Mouse (Mus musculus) olfactory bulb, adult 2 months (tissue): ENCODE data around the gene Tut7.

ENCODE experiments used
- CTCF ChIP-seq: fragments of 200-500 bp; IDR thresholded peaks from 2 replicates; pipeline ENCODE4 v1.5.1; 2012; ENCODE audit warnings: low read depth, mild to moderate bottlenecking, low read length, moderate library complexity; ENCODE audit not compliant: insufficient read depth
- POLR2A ChIP-seq: fragments of 200-500 bp; IDR thresholded peaks from 2 replicates; pipeline ENCODE4 v1.6.1; 2012; ENCODE audit warnings: mild to moderate bottlenecking, low read depth, low read length, moderate library complexity; ENCODE audit not compliant: insufficient read depth

- TF ChIP-seq CTCF (no peak), POLR2A (no peak)
Measured at GRCm38 (mm10) chr13:59814109-59814591, 8.8 kb downstream of the Tut7 start.
